Mouse (Mus musculus): ENCODE measurements around the gene Rai1. TPM values are rescaled to one million over a fixed set of nuclear protein-coding genes. Genes with fewer than 3 reads are reported as not detected.
A peak's percentile ranks its signal among the peaks of the same experiment; 100 is the strongest.

Rai1 gene
- polyA plus RNA-seq, 1 experiment from 2014 or later: 22.2 TPM

GRCm38 (mm10) chr11:60182741-60183140 is 77.9 kb downstream of the Rai1 start:
- Histone ChIP-seq H3K27ac (replicated peaks) (peak overlapping the region; percentile 51; the same call in 1 of the 2 replicates), H3K4me3 (replicated peaks) (no peak overlapping the region), H3K4me2 (replicated peaks) (0 out of 2 replicates have a peak overlapping the region, but pooled peaks have one; percentile 12), H3K9ac (no peak overlapping the region), H3K27me3 (no peaks in the 10 kb centered on the region), H3K4me1 (peaks cover 81% of the 10 kb centered on the region), H3K9me3 (replicated peaks) (no peaks in the 10 kb centered on the region), H3K36me3 (peaks cover 18% of the 10 kb centered on the region)
- no peak for ATAC-seq (ENCODE audit: insufficient number of reproducible peaks, low FRiP score, low TSS enrichment, low read depth)
- WGBS: 32% methylated on average over 2 of the region's 2 CpGs

GRCm38 (mm10) chr11:60184346-60185325 is 79.8 kb downstream of the Rai1 start:
- Histone ChIP-seq H3K27ac (replicated peaks) (no peak overlapping the region), H3K27me3 (no peaks in the 10 kb centered on the region), H3K4me3 (replicated peaks) (no peak overlapping the region), H3K36me3 (peaks cover 37% of the 10 kb centered on the region), H3K9me3 (replicated peaks) (no peaks in the 10 kb centered on the region), H3K9ac (no peak overlapping the region), H3K4me1 (peaks cover 66% of the 10 kb centered on the region), H3K4me2 (replicated peaks) (no peak overlapping the region)
- ATAC-seq (ENCODE audit: insufficient number of reproducible peaks, low FRiP score, low TSS enrichment, low read depth): 0 out of 2 replicates have a peak, but pooled peaks have one; percentile 7
- WGBS: 45% methylated on average over 22 of the region's 22 CpGs

- Histone ChIP-seq H3K4me2 (replicated peaks) (no peak overlapping the region), H3K27ac (replicated peaks) (no peak overlapping the region), H3K4me1 (peaks cover 60% of the 10 kb centered on the region), H3K9me3 (replicated peaks) (no peaks in the 10 kb centered on the region), H3K4me3 (replicated peaks) (no peak overlapping the region), H3K36me3 (peaks cover 46% of the 10 kb centered on the region), H3K9ac (no peak overlapping the region), H3K27me3 (no peaks in the 10 kb centered on the region)
- 66% methylated on average over 20 of the region's 20 CpGs for WGBS
- no peak for ATAC-seq (ENCODE audit: insufficient number of reproducible peaks, low FRiP score, low TSS enrichment, low read depth)
Observed at GRCm38 (mm10) chr11:60185396-60186231, 80.8 kb downstream of the Rai1 start.

GRCm38 (mm10) chr11:60187070-60187469 is 82.3 kb downstream of the Rai1 start:
- H3K9me3 ChIP-seq (replicated peaks): no peaks in the 10 kb centered on the region
- no peak overlapping the region for H3K9ac ChIP-seq
- no peaks in the 10 kb centered on the region for H3K27me3 ChIP-seq
- H3K36me3 ChIP-seq: peaks cover 61% of the 10 kb centered on the region
- H3K4me2 ChIP-seq (replicated peaks): no peak overlapping the region
- no peak overlapping the region for H3K4me3 ChIP-seq (replicated peaks)
- WGBS: 85% methylated on average over 11 of the region's 11 CpGs
- ATAC-seq (ENCODE audit: insufficient number of reproducible peaks, low FRiP score, low TSS enrichment, low read depth): no peak
- no peak overlapping the region for H3K27ac ChIP-seq (replicated peaks)
- H3K4me1 ChIP-seq: peaks cover 46% of the 10 kb centered on the region

GRCm38 (mm10) chr11:60188275-60188853 is 83.6 kb downstream of the Rai1 start:
- no peak overlapping the region for H3K9ac ChIP-seq
- no peak overlapping the region for H3K4me2 ChIP-seq (replicated peaks)
- peaks cover 69% of the 10 kb centered on the region for H3K36me3 ChIP-seq
- no peak overlapping the region for H3K4me3 ChIP-seq (replicated peaks)
- no peaks in the 10 kb centered on the region for H3K27me3 ChIP-seq
- no peaks in the 10 kb centered on the region for H3K9me3 ChIP-seq (replicated peaks)
- WGBS: 89% methylated on average over 25 of the region's 25 CpGs
- no peak for ATAC-seq (ENCODE audit: insufficient number of reproducible peaks, low FRiP score, low TSS enrichment, low read depth)
- H3K27ac ChIP-seq (replicated peaks): no peak overlapping the region
- H3K4me1 ChIP-seq: peaks cover 33% of the 10 kb centered on the region

GRCm38 (mm10) chr11:60189501-60190040 is 84.8 kb downstream of the Rai1 start:
- 72% methylated on average over 21 of the region's 21 CpGs for WGBS
- Histone ChIP-seq H3K27me3 (no peaks in the 10 kb centered on the region), H3K36me3 (peaks cover 81% of the 10 kb centered on the region), H3K9ac (no peak overlapping the region), H3K9me3 (replicated peaks) (no peaks in the 10 kb centered on the region; the same call in 1 of the 2 replicates), H3K27ac (replicated peaks) (no peak overlapping the region), H3K4me2 (replicated peaks) (no peak overlapping the region), H3K4me1 (peaks cover 21% of the 10 kb centered on the region), H3K4me3 (replicated peaks) (no peak overlapping the region)
- no peak for ATAC-seq (ENCODE audit: insufficient number of reproducible peaks, low FRiP score, low TSS enrichment, low read depth)

GRCm38 (mm10) chr11:60190055-60190641 is 85.3 kb downstream of the Rai1 start:
- no peak overlapping the region for H3K4me2 ChIP-seq (replicated peaks)
- peaks cover 86% of the 10 kb centered on the region for H3K36me3 ChIP-seq
- peaks cover 15% of the 10 kb centered on the region for H3K4me1 ChIP-seq
- no peaks in the 10 kb centered on the region for H3K27me3 ChIP-seq
- no peak for ATAC-seq (ENCODE audit: insufficient number of reproducible peaks, low FRiP score, low TSS enrichment, low read depth)
- no peak overlapping the region for H3K27ac ChIP-seq (replicated peaks)
- no peaks in the 10 kb centered on the region; the same call in none of the 2 replicates for H3K9me3 ChIP-seq (replicated peaks)
- 89% methylated on average over 17 of the region's 17 CpGs for WGBS
- H3K9ac ChIP-seq: no peak overlapping the region
- no peak overlapping the region for H3K4me3 ChIP-seq (replicated peaks)

- Histone ChIP-seq H3K4me3 (replicated peaks) (no peak overlapping the region), H3K36me3 (peaks cover 88% of the 10 kb centered on the region), H3K4me1 (0 out of 2 replicates have a peak, but pooled peaks cover 7% of the 10 kb centered on the region), H3K27me3 (no peaks in the 10 kb centered on the region), H3K9ac (no peak overlapping the region), H3K27ac (replicated peaks) (no peak overlapping the region), H3K4me2 (replicated peaks) (no peak overlapping the region), H3K9me3 (replicated peaks) (no peaks in the 10 kb centered on the region; the same call in none of the 2 replicates)
- WGBS: 80% methylated on average over 6 of the region's 6 CpGs
- ATAC-seq (ENCODE audit: insufficient number of reproducible peaks, low FRiP score, low TSS enrichment, low read depth): no peak
Observed at GRCm38 (mm10) chr11:60192534-60192933, 87.7 kb downstream of the Rai1 start.

- H3K4me3 ChIP-seq (replicated peaks): no peak overlapping the region
- no peak overlapping the region for H3K4me2 ChIP-seq (replicated peaks)
- WGBS: 75% methylated on average over 4 of the region's 4 CpGs
- no peaks in the 10 kb centered on the region; the same call in none of the 2 replicates for H3K9me3 ChIP-seq (replicated peaks)
- no peak overlapping the region for H3K9ac ChIP-seq
- no peaks in the 10 kb centered on the region for H3K27me3 ChIP-seq
- H3K4me1 ChIP-seq: 0 out of 2 replicates have a peak, but pooled peaks cover 7% of the 10 kb centered on the region
- H3K27ac ChIP-seq (replicated peaks): no peak overlapping the region
- peaks cover 88% of the 10 kb centered on the region for H3K36me3 ChIP-seq
- ATAC-seq (ENCODE audit: insufficient number of reproducible peaks, low FRiP score, low TSS enrichment, low read depth): no peak; the same call in 1 of the 2 replicates
Observed at GRCm38 (mm10) chr11:60193556-60193955, 88.7 kb downstream of the Rai1 start.

- no peak for ATAC-seq (ENCODE audit: insufficient number of reproducible peaks, low FRiP score, low TSS enrichment, low read depth)
Observed at GRCm38 (mm10) chr11:60195108-60195507, 90.3 kb downstream of the Rai1 start.

More at GRCm38 (mm10) chr11:60195108-60195507, 90.3 kb downstream of the Rai1 start:
- Histone ChIP-seq H3K9me3 (replicated peaks) (no peaks in the 10 kb centered on the region; the same call in none of the 2 replicates), H3K4me3 (replicated peaks) (no peak overlapping the region), H3K9ac (no peak overlapping the region), H3K36me3 (peaks cover 82% of the 10 kb centered on the region), H3K27me3 (no peaks in the 10 kb centered on the region), H3K4me2 (replicated peaks) (no peak overlapping the region), H3K4me1 (peaks cover 7% of the 10 kb centered on the region; the same call in 1 of the 2 replicates), H3K27ac (replicated peaks) (no peak overlapping the region)

All from embryonic facial prominence, embryonic 15.5 days (tissue).